Mouse (Mus musculus) ES-E14 (cell line): ENCODE results near the gene 4930415O20Rik. TPM values are rescaled to one million over a fixed set of nuclear protein-coding genes. Genes with fewer than 3 reads are reported as not detected.

Experiments
- DNase-seq: peaks from one replicate; pipeline ENCODE4 v3.0.0-alpha.2; 2013; ENCODE audit warnings: low read depth, low spot score
- H3K27ac ChIP-seq: 2 replicates; pipeline ENCODE4 v1.5.1; 2012; ENCODE audit warnings: low read depth, mild to moderate bottlenecking, low read length, moderate library complexity, mixed read lengths; ENCODE audit not compliant: poor library complexity, insufficient read depth, severe bottlenecking
- H3K36me3 ChIP-seq: 2 replicates; pipeline ENCODE4 v1.6.1; 2012; ENCODE audit warnings: mild to moderate bottlenecking, low read length, moderate library complexity, mixed read lengths; ENCODE audit not compliant: control insufficient read depth, poor library complexity, insufficient read depth, severe bottlenecking
- H3K4me1 ChIP-seq, 2 experiments: fragments of 150-350 bp in 1 of 2; sonication (generic) in 1 of 2; 2 replicates each; pipeline ENCODE4 v1.6.1; 2012; ENCODE audit warnings: low read length in 2 of 2, mild to moderate bottlenecking in 1 of 2, mixed read lengths in 1 of 2; ENCODE audit not compliant: control insufficient read depth in 2 of 2, insufficient read depth in 2 of 2, poor library complexity in 1 of 2
- H3K4me3 ChIP-seq, 2 experiments: fragments of 150-350 bp in 1 of 2; sonication (generic) in 1 of 2; 2 replicates each; pipeline ENCODE4 v1.5.1; 2012; ENCODE audit warnings: low read length in 2 of 2, low read depth in 1 of 2, mild to moderate bottlenecking in 1 of 2, mixed read lengths in 1 of 2; ENCODE audit not compliant: insufficient read depth in 1 of 2, poor library complexity in 1 of 2, severe bottlenecking in 1 of 2
- H3K9ac ChIP-seq: 2 replicates; pipeline ENCODE4 v1.6.1; 2012; ENCODE audit warnings: low read depth, mild to moderate bottlenecking, low read length, mixed read lengths; ENCODE audit not compliant: poor library complexity, insufficient read depth, severe bottlenecking
- H3K9me3 ChIP-seq: fragments of 150-350 bp; sonication (generic); 2 replicates; pipeline ENCODE4 v1.6.1; 2012; ENCODE audit warnings: low read depth, mild to moderate bottlenecking, low read length; ENCODE audit not compliant: control insufficient read depth, insufficient read depth
- CHD2 ChIP-seq: IDR thresholded peaks from 2 replicates; pipeline ENCODE4 v1.6.1; 2014; ENCODE audit warnings: mild to moderate bottlenecking, low read depth, low read length, inconsistent platforms
- HCFC1 ChIP-seq: IDR thresholded peaks from 2 replicates; pipeline ENCODE4 v1.6.1; 2012; ENCODE audit warnings: low read length, inconsistent platforms, borderline replicate concordance; ENCODE audit not compliant: insufficient read depth
- MAFK ChIP-seq: IDR thresholded peaks from 2 replicates; pipeline ENCODE4 v1.6.1; 2014; ENCODE audit warnings: mild to moderate bottlenecking, low read depth, low read length, inconsistent platforms; ENCODE audit not compliant: insufficient read depth
- ZC3H11A ChIP-seq: IDR thresholded peaks from 2 replicates; pipeline ENCODE4 v1.6.1; 2012; ENCODE audit warnings: low read depth, mild to moderate bottlenecking, inconsistent platforms, low read length, borderline replicate concordance
- ZNF384 ChIP-seq: IDR thresholded peaks from 2 replicates; pipeline ENCODE4 v1.6.1; 2012; ENCODE audit warnings: low read depth, low read length, inconsistent platforms
- in situ Hi-C, 2 experiments: fragments of 600-800 bp; cut with MboI; formaldehyde crosslinking; loops; one replicate each; pipeline ENCODE4 v1.15.1; 2025; ENCODE audit warnings: low sequenced_read_pairs in 2 of 2, inconsistent platforms in 1 of 2; ENCODE audit not compliant: unreplicated experiment in 2 of 2
- total RNA-seq: library from RNA; depleted of rRNA; stranded (reverse); fragments of 300-350 nt; gene quantifications from 2 replicates; pipeline ENCODE4 v1.2.3, GENCODE M21; 2012

4930415O20Rik gene
- total RNA-seq, 1 experiment = not detected

- H3K4me3 ChIP-seq = no peak overlapping the region
- H3K27ac ChIP-seq = no peak overlapping the region
- no peak overlapping the region for H3K9ac ChIP-seq
Observed at GRCm38 (mm10) chr15:98602921-98603458, 32.2 kb downstream of the 4930415O20Rik start.

GRCm38 (mm10) chr15:98604041-98604575 is 33.3 kb downstream of the 4930415O20Rik start:
- in situ Hi-C loops = no loop called here
- no peak for DNase-seq
- TF ChIP-seq ZC3H11A = 0 out of 2 replicates have a peak, but pooled peaks have one; percentile 2
- no peak for TF ChIP-seq HCFC1
- Histone ChIP-seq H3K4me1 (peaks cover 4 to 32% of the 10 kb centered on the region in 2 experiments; a peak in 3 of 4 replicates), H3K36me3 (no peaks in the 10 kb centered on the region), H3K27ac (no peak overlapping the region), H3K9me3 (no peaks in the 10 kb centered on the region), H3K9ac (peak overlapping the region; percentile 1; the same call in 1 of the 2 replicates), H3K4me3 (peak overlapping the region; percentile 40 to 53)

More at GRCm38 (mm10) chr15:98602921-98603458, 32.2 kb downstream of the 4930415O20Rik start:
- Histone ChIP-seq H3K9me3 (no peaks in the 10 kb centered on the region), H3K36me3 (no peaks in the 10 kb centered on the region), H3K4me1 (peaks cover 4 to 38% of the 10 kb centered on the region in 2 experiments; a peak in 3 of 4 replicates)
- DNase-seq = no peak
- TF ChIP-seq HCFC1 (no peak), ZC3H11A (no peak), ZNF384 (no peak), CHD2 (no peak), MAFK (no peak)
- in situ Hi-C loops = no loop called here

GRCm38 (mm10) chr15:98606051-98606536 is 35.3 kb downstream of the 4930415O20Rik start:
- no peak for DNase-seq
- in situ Hi-C loops = no loop called here
- no peak for TF ChIP-seq CHD2
- TF ChIP-seq ZC3H11A = no peak
- TF ChIP-seq ZNF384 = no peak
- TF ChIP-seq MAFK = no peak
- TF ChIP-seq HCFC1 = no peak
- Histone ChIP-seq H3K9me3 (no peaks in the 10 kb centered on the region), H3K27ac (no peak overlapping the region), H3K9ac (no peak overlapping the region), H3K36me3 (no peaks in the 10 kb centered on the region), H3K4me1 (peaks cover 4 to 22% of the 10 kb centered on the region in 2 experiments; a peak in 3 of 4 replicates), H3K4me3 (no peak overlapping the region)

- no peak for TF ChIP-seq ZC3H11A
- TF ChIP-seq ZNF384 = no peak
- no peak for TF ChIP-seq CHD2
- TF ChIP-seq HCFC1 = no peak
- no peak for TF ChIP-seq MAFK
- H3K4me3 ChIP-seq = no peak overlapping the region
- peaks cover 0 to 22% of the 10 kb centered on the region in 2 experiments; a peak in 3 of 4 replicates for H3K4me1 ChIP-seq
- H3K27ac ChIP-seq = no peak overlapping the region
- no peak overlapping the region for H3K9ac ChIP-seq
- no peak for DNase-seq
- H3K9me3 ChIP-seq = no peaks in the 10 kb centered on the region
- H3K36me3 ChIP-seq = no peaks in the 10 kb centered on the region
- in situ Hi-C loops = no loop called here
Observed at GRCm38 (mm10) chr15:98606739-98607138, 35.9 kb downstream of the 4930415O20Rik start.

GRCm38 (mm10) chr15:98607557-98607956 is 36.8 kb downstream of the 4930415O20Rik start:
- H3K9me3 ChIP-seq = no peaks in the 10 kb centered on the region
- no peak for DNase-seq
- H3K36me3 ChIP-seq = no peaks in the 10 kb centered on the region
- no peak overlapping the region for H3K27ac ChIP-seq
- no peak overlapping the region for H3K4me3 ChIP-seq
- TF ChIP-seq ZNF384 = no peak
- no peak for TF ChIP-seq CHD2
- TF ChIP-seq MAFK = no peak
- no peak for TF ChIP-seq HCFC1
- TF ChIP-seq ZC3H11A = no peak
- H3K9ac ChIP-seq = no peak overlapping the region
- in situ Hi-C loops = no loop called here
- peaks cover 0 to 15% of the 10 kb centered on the region in 2 experiments; a peak in 3 of 4 replicates for H3K4me1 ChIP-seq
